Mouse (Mus musculus) kidney, postnatal 10 days (tissue): Measurements from ENCODE around the gene Bcl2l14.

ENCODE experiments used
- DNase-seq: peaks from one replicate; pipeline ENCODE4 v3.0.0; 2021; ENCODE audit warnings: mixed read lengths

Bcl2l14 gene

GRCm38 (mm10) chr6:134448451-134448850, 52.3 kb downstream of the Bcl2l14 start:
- DNase-seq = no peak

DNA sequence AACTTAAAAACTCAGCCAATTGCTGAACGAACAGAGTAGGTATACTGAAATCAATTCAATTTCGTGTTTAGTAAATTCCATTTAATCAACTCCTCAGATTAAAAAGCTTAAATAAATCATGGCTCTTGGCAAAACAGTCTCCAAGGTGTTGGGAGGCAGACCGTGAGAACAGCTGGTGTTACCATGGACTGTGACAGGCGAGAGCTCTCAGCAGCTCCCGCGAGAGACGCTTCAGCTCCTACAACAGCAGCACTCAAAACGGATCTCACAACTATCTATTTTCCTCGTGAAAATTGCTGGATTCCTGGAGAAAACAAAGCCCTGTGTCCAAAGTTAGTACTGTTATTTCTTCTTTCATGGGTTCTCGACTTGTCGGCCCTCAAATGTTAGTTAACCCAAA, 53.8 kb downstream of the Bcl2l14 start:
- DNase-seq = no peak

DNA sequence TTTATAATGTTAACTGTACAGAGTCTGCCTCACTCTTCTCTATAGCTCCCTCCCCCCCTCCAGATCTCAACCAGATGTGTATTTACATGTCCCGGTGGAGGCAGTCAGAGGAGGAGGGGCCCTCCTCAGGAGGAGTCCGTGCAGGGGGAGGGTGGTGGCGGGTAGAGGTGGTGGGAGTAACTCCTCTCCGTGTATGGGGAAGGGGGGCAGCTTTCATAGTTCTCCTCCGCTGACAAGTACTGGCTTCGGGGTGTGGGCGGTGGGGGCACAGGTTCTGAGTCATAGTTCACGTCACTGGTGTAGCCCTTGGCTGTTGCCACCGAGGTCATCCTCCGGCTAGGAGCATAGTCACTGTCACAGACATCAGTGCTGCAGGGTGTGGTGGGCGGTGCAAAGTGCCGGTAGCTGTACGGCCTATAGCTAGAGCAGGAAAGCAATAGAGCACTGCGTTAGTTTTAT, 54.6 kb downstream of the Bcl2l14 start:
- no peak for DNase-seq

- peak; percentile 59 for DNase-seq
Observed at GRCm38 (mm10) chr6:134454093-134454492, 58.0 kb downstream of the Bcl2l14 start.

GRCm38 (mm10) chr6:134458376-134458775, 62.3 kb downstream of the Bcl2l14 start:
- DNase-seq = no peak

GRCm38 (mm10) chr6:134461175-134461574, 65.1 kb downstream of the Bcl2l14 start:
- DNase-seq = no peak

DNA sequence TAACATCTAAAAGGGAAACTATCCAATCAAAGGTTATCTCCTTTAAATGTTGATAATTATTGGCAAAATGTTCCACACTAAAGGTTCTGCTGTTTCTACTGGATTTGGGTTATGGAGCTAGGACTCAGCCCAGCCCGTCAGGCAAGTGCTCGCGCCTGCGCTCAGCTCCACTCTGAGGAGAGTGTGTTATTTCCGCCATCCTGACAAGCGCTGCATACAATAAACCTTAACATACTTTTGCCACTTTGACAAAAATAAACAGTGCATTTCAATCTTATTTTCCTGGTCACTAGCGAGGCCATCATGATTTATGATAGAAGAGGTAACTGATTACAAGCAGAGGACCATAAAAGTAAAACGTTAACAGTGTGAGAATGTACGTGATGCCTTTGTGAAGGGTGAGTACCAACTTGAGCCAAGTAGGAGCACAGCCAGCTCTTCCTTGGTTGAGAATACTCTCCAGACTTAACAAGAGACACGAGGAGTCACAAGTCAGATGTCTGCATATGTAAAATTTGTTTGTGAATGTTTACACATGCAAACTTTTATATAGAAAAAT, 70.6 kb downstream of the Bcl2l14 start:
- DNase-seq = no peak

- DNase-seq = no peak
Observed at GRCm38 (mm10) chr6:134469297-134469696, 73.2 kb downstream of the Bcl2l14 start.

- DNase-seq = peak; percentile 72
Observed at GRCm38 (mm10) chr6:134470857-134471256, 74.7 kb downstream of the Bcl2l14 start.

- DNase-seq = no peak
Observed at GRCm38 (mm10) chr6:134473143-134473561, 77.0 kb downstream of the Bcl2l14 start.

DNA sequence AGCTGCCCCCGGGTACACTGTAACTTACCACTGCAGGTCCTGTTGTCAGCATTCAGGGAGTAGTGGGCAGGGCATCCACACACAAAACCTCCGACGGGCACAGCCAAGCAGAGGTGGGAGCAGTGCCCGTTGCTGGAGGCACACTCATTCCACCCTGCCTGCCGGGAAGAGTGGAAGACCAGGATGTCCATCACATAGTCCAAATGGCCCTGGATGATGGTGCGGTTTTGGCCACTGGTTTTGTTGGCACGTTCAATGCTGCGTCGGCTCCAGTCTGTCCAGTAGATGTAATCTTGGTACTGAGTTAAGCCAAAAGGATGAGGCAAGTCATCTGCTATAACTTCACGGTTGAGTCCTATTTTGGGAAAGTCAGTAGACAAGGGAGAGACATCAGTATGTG, 83.4 kb downstream of the Bcl2l14 start:
- no peak for DNase-seq

DNA sequence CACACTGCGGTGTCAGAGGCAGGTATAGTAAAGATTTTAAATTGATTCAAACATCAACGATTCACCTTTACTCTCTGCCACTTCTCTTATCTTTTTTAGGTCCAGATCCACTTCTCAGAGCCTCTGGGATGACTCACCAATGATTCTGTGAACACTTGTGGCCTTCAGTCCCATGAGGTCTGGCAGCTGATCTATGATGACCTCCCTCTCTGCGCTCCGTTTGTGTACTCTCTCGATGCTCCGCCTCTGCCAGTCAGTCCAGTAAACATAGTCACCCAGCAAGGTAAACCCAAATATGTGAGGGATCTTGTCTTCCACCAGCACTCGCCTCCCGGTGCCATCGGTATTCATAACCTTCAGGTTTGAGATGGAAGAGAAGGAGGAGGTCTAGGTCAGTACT, 90.2 kb downstream of the Bcl2l14 start:
- DNase-seq = no peak
